ENCODE assay signal across 12 mouse cellular contexts in the genomic region with DNA sequence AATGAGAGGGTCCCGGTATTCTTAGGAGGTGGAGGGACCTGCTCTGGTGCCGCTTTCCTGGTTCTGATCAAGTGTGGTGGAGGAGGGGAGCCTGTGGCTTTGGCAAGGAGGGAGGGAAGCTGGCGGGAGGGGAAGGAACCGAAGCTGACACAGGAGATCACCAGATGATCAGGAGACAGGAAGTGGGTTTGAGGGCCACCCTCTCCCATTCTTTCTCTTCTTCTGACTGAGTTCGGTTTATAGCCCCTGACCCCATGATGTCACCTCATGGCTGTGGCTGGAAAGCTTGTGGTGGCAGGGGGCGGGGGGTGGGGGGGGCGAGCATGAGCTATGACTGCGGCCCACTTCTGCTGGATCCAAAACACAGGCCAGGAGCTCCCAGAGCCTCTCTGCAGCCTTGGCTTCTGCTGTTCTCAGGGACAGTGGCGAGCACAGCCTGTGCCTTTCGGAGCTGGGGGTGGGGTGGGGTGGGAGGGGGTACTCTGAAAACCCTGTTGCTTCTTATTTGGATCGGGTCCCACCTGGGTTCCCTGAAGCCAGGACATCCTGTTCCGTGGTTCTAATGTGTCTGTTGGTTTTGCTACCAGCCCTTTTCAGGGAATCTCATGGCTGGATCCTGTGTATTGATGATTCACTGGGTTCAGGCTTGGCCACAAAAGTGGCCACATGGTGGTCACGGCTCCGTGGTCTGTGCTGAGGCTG.
DNase-seq lines count a peak whose midpoint lies in the region; ATAC-seq and TF ChIP-seq lines count a peak whose summit lies in the region.
"Had no signal": no experiment of that assay in that cellular context is flagged by ENCODE, and none has a peak within 500 bp of the region (broad histone marks: within the 10 kb centered on the region; RNA-seq: fewer than 3 reads in every experiment).

No protein-coding gene starts in this region.

- 68% methylated on average over 14 of the region's 14 CpGs for WGBS in olfactory bulb, adult 2 months

- H3K4me3 ChIP-seq in olfactory bulb, adult 2 months (ENCODE audit: insufficient read depth, low read depth, low read length): no peak overlapping the region
- H3K4me3 ChIP-seq: left cerebral cortex, adult 2 months had no signal

- intact Hi-C loops in left cerebral cortex, postnatal 25 days (cut with DNase I): no loop called here

- H3K27ac ChIP-seq in olfactory bulb, adult 2 months (ENCODE audit: insufficient read depth, low read depth, low read length): peak overlapping the region; percentile 29; the same call in 1 of the 2 replicates
- H3K27ac ChIP-seq: left cerebral cortex, adult 2 months had no signal

- no peak for TF ChIP-seq CTCF in olfactory bulb, adult 2 months (IDR thresholded peaks at IDR 0.05; ENCODE audit: insufficient read depth, low read depth, low read length)

- no peak for ATAC-seq in monocyte, adult 5-6 weeks (replicated peaks; ENCODE audit: insufficient number of reproducible peaks, low FRiP score, low TSS enrichment, poor library complexity, severe bottlenecking)

- TF ChIP-seq POLR2A in olfactory bulb, adult 2 months (IDR thresholded peaks at IDR 0.05; ENCODE audit: insufficient read depth, low read depth, low read length): no peak

- peak; percentile 19 for DNase-seq in adrenal gland, adult 2 months
- no peak for DNase-seq in adrenal gland, postnatal 10 days
- peak; percentile 42 to 46 for DNase-seq in monocyte, adult 2 months (ENCODE audit: low read depth in 1 of 2, low spot score in 2 of 2)
- peak; percentile 45 for DNase-seq in induced T-regulatory cell, adult 2 months (ENCODE audit: low read depth)
- DNase-seq in left cerebral cortex, postnatal 25 days (ENCODE audit: low spot score in 2 of 2): no peak
- no peak for DNase-seq in cerebellum, postnatal 14 days
- DNase-seq: B cell, adult 2 months; embryo, embryonic 11 days; lung, embryonic 14.5 days had no signal

- H3K4me1 ChIP-seq in olfactory bulb, adult 2 months (ENCODE audit: control insufficient read depth, insufficient read depth, low read length): peaks cover 30% of the 10 kb centered on the region

Comparison
In these comparisons a context has a peak if more than half of its experiments do, and no peak if none do; other contexts are left out.
1. DNase-seq: peak in adrenal gland, adult 2 months (single experiment), monocyte, adult 2 months (2 of 2) and induced T-regulatory cell, adult 2 months (single experiment); none in adrenal gland, postnatal 10 days (single experiment), left cerebral cortex, postnatal 25 days (0 of 2) and cerebellum, postnatal 14 days (0 of 2).